Mouse (Mus musculus) splenic B cell, adult 2 months (primary cell): ENCODE measurements at regions not wholly inside any gene's neighbourhood (a gene's known extent, or its start where the extent isn't known, plus 50 kb on each side); places are given as distances from the start of the nearest gene placed in this dataset.

Source experiments
- DNase-seq: peaks from one replicate; pipeline ENCODE4 v3.0.0-alpha.2; 2011; ENCODE audit warnings: low read depth, low spot score
- H3K27me3 ChIP-seq: 2 replicates; pipeline ENCODE4 v1.6.1; 2012; ENCODE audit warnings: mild to moderate bottlenecking, low read length, moderate library complexity, mixed read lengths; ENCODE audit not compliant: control insufficient read depth, poor library complexity, insufficient read depth, severe bottlenecking
- H3K36me3 ChIP-seq: 2 replicates; pipeline ENCODE4 v1.6.1; 2012; ENCODE audit warnings: mild to moderate bottlenecking, low read length, moderate library complexity, mixed read lengths; ENCODE audit not compliant: control insufficient read depth, poor library complexity, insufficient read depth, severe bottlenecking

- no peak for DNase-seq
- no peaks in the 10 kb centered on the region for H3K27me3 ChIP-seq
Measured at GRCm38 (mm10) chr6:111621684-111622480, 651.7 kb upstream of the Lmcd1 start.

GRCm38 (mm10) chr6:111622481-111623139 lies 650.9 kb upstream of the Lmcd1 start:
- no peaks in the 10 kb centered on the region for H3K27me3 ChIP-seq
- H3K36me3 ChIP-seq: no peaks in the 10 kb centered on the region
- no peak for DNase-seq

More at GRCm38 (mm10) chr6:111621684-111622480, 651.7 kb upstream of the Lmcd1 start:
- H3K36me3 ChIP-seq: no peaks in the 10 kb centered on the region

- DNase-seq: no peak
- Histone ChIP-seq H3K27me3 (no peaks in the 10 kb centered on the region), H3K36me3 (no peaks in the 10 kb centered on the region)
Measured at GRCm38 (mm10) chr6:111623140-111623497, 650.4 kb upstream of the Lmcd1 start.

GRCm38 (mm10) chr6:111625501-111625900 lies 648.1 kb upstream of the Lmcd1 start:
- no peaks in the 10 kb centered on the region for H3K36me3 ChIP-seq
- H3K27me3 ChIP-seq: no peaks in the 10 kb centered on the region
- DNase-seq: no peak

GRCm38 (mm10) chr6:111652736-111653135 lies 620.8 kb upstream of the Lmcd1 start:
- no peak for DNase-seq
- Histone ChIP-seq H3K27me3 (no peaks in the 10 kb centered on the region), H3K36me3 (no peaks in the 10 kb centered on the region)

GRCm38 (mm10) chr6:111659957-111660356 lies 613.6 kb upstream of the Lmcd1 start:
- Histone ChIP-seq H3K27me3 (no peaks in the 10 kb centered on the region), H3K36me3 (no peaks in the 10 kb centered on the region)
- DNase-seq: no peak

- Histone ChIP-seq H3K36me3 (no peaks in the 10 kb centered on the region), H3K27me3 (no peaks in the 10 kb centered on the region)
- no peak for DNase-seq
Measured at GRCm38 (mm10) chr6:111664603-111665002, 609.0 kb upstream of the Lmcd1 start.

GRCm38 (mm10) chr6:111684911-111685310 lies 588.6 kb upstream of the Lmcd1 start:
- no peaks in the 10 kb centered on the region for H3K27me3 ChIP-seq
- H3K36me3 ChIP-seq: no peaks in the 10 kb centered on the region
- DNase-seq: no peak

- no peak for DNase-seq
- Histone ChIP-seq H3K36me3 (no peaks in the 10 kb centered on the region), H3K27me3 (no peaks in the 10 kb centered on the region)
Measured at GRCm38 (mm10) chr6:111702864-111703263, 570.7 kb upstream of the Lmcd1 start.

- DNase-seq: no peak
- H3K27me3 ChIP-seq: no peaks in the 10 kb centered on the region
- H3K36me3 ChIP-seq: no peaks in the 10 kb centered on the region
Measured at GRCm38 (mm10) chr6:111708277-111708676, 565.3 kb upstream of the Lmcd1 start.

- Histone ChIP-seq H3K27me3 (no peaks in the 10 kb centered on the region), H3K36me3 (no peaks in the 10 kb centered on the region)
- DNase-seq: no peak
Measured at GRCm38 (mm10) chr6:111725969-111726368, 547.6 kb upstream of the Lmcd1 start.

- no peak for DNase-seq
Measured at GRCm38 (mm10) chr6:111730381-111730780, 543.2 kb upstream of the Lmcd1 start.

GRCm38 (mm10) chr6:111733926-111734325 lies 539.6 kb upstream of the Lmcd1 start:
- H3K36me3 ChIP-seq: no peaks in the 10 kb centered on the region
- DNase-seq: no peak
- no peaks in the 10 kb centered on the region for H3K27me3 ChIP-seq

More at GRCm38 (mm10) chr6:111730381-111730780, 543.2 kb upstream of the Lmcd1 start:
- no peaks in the 10 kb centered on the region for H3K27me3 ChIP-seq
- no peaks in the 10 kb centered on the region for H3K36me3 ChIP-seq

GRCm38 (mm10) chr6:111738983-111739382 lies 534.6 kb upstream of the Lmcd1 start:
- no peaks in the 10 kb centered on the region for H3K27me3 ChIP-seq
- H3K36me3 ChIP-seq: no peaks in the 10 kb centered on the region
- no peak for DNase-seq

GRCm38 (mm10) chr6:111781710-111782481 lies 491.7 kb upstream of the Lmcd1 start:
- DNase-seq: no peak
- no peaks in the 10 kb centered on the region for H3K27me3 ChIP-seq
- H3K36me3 ChIP-seq: no peaks in the 10 kb centered on the region
